Mouse (Mus musculus) fat pad, adult 2 months (tissue): ENCODE data around the gene Gtdc1.
A peak's percentile ranks its signal among the peaks of the same experiment; 100 is the strongest.

Experiments
- DNase-seq: peaks from one replicate; pipeline ENCODE4 v3.0.0-alpha.2; 2011; ENCODE audit warnings: low read depth, low spot score; ENCODE audit errors: extremely low read depth

Gtdc1 gene

GRCm38 (mm10) chr2:44927482-44927811, at the start of gene Gtdc1:
Gene Gtdc1, minus strand, starts transcription at chr2:44927657.
- DNase-seq = no peak

- DNase-seq = no peak
Observed at GRCm38 (mm10) chr2:44977051-44977450, 49.6 kb upstream of the Gtdc1 start.

GRCm38 (mm10) chr2:44976484-44976883, 49.0 kb upstream of the Gtdc1 start:
- no peak for DNase-seq

- DNase-seq = no peak
Observed at GRCm38 (mm10) chr2:44973828-44974227, 46.4 kb upstream of the Gtdc1 start.

- no peak for DNase-seq
Observed at GRCm38 (mm10) chr2:44970087-44970646, 42.7 kb upstream of the Gtdc1 start.

GRCm38 (mm10) chr2:44969640-44970039, 42.2 kb upstream of the Gtdc1 start:
- no peak for DNase-seq

- DNase-seq = no peak
Observed at GRCm38 (mm10) chr2:44969226-44969625, 41.8 kb upstream of the Gtdc1 start.

GRCm38 (mm10) chr2:44965834-44966555, 38.5 kb upstream of the Gtdc1 start:
- no peak for DNase-seq

GRCm38 (mm10) chr2:44962620-44963019, 35.2 kb upstream of the Gtdc1 start:
- DNase-seq = no peak

- no peak for DNase-seq
Observed at GRCm38 (mm10) chr2:44961192-44961591, 33.7 kb upstream of the Gtdc1 start.

- DNase-seq = no peak
Observed at GRCm38 (mm10) chr2:44960561-44960960, 33.1 kb upstream of the Gtdc1 start.

GRCm38 (mm10) chr2:44957329-44957797, 29.9 kb upstream of the Gtdc1 start:
- no peak for DNase-seq

GRCm38 (mm10) chr2:44956232-44956631, 28.8 kb upstream of the Gtdc1 start:
- DNase-seq = no peak

GRCm38 (mm10) chr2:44955506-44955905, 28.0 kb upstream of the Gtdc1 start:
- DNase-seq = no peak

GRCm38 (mm10) chr2:44954180-44954579, 26.7 kb upstream of the Gtdc1 start:
- DNase-seq = no peak

GRCm38 (mm10) chr2:44952830-44953422, 25.5 kb upstream of the Gtdc1 start:
- DNase-seq = peak; percentile 85

GRCm38 (mm10) chr2:44951651-44952213, 24.3 kb upstream of the Gtdc1 start:
- DNase-seq = no peak

- no peak for DNase-seq
Observed at GRCm38 (mm10) chr2:44944689-44945088, 17.2 kb upstream of the Gtdc1 start.

GRCm38 (mm10) chr2:44930951-44931350, 3.5 kb upstream of the Gtdc1 start:
- DNase-seq = peak; percentile 45

- peak; percentile 45 for DNase-seq
Observed at GRCm38 (mm10) chr2:44928631-44929030, 1.2 kb upstream of the Gtdc1 start.

- DNase-seq = no peak
Observed at GRCm38 (mm10) chr2:44926683-44927481, 575 bp downstream of the Gtdc1 start.
